Mouse (Mus musculus) sigmoid colon, adult 10 weeks (tissue): ENCODE results near the gene Use1. TPM values are rescaled to one million over a fixed set of nuclear protein-coding genes. Genes with fewer than 3 reads are reported as not detected.

Experiments used
- polyA plus RNA-seq: library from polyadenylated mRNA; stranded (reverse); fragments of 350-450 nt; fragmentation: Illumina TruSeq; extraction: RNeasy Lipid Tissue Mini Kit (QIAGEN cat#74804); gene quantifications from one replicate; pipeline ENCODE4 v1.2.3, GENCODE M21; 2014; ENCODE audit warnings: low read depth, low replicate concordance

Gene Use1
- 3.3 TPM for polyA plus RNA-seq

DNA sequence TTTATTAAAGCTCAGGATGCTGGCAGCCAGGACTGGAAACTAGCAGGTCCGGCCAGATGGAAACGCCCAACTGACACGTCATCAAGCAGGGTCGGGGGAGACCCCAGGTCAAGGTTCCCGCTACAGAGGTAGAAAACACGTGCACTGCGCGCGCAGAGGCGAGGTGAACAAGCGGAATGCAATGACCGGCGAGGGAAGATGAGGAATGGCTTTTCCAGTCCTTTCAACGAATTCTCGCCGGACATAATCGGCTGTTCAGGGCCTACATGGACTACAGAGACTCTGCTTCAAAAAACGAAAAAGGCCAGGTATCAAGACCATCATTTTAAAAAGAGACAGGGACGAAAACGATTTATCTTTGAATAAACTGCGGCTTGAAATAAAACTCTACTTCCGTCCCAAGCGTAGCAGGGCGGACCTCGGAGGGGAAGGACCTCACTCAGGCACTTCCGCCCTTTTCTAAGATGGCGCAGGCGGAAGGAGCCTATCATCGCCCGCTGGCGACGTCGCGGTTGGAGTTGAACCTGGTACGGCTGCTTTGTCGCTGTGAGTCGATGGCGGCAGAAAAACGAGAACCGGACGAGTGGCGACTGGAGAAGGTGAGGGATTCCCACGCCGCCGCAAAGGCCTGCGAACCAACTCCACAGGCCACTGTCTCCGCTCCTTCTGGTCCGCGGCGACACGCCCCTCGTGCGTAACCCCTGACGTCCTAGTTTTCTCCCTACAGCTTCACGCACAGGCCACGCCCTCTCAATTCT, at the start of gene Use1:
Use1 (plus strand) TSS at position 78 of the 758 bp plus-strand sequence.

GRCm38 (mm10) chr8:71371236-71371848, 4.7 kb downstream of the Use1 start, which contains the start of gene Ocel1:
Gene Ocel1 (plus strand): TSS chr8:71371298.

DNA sequence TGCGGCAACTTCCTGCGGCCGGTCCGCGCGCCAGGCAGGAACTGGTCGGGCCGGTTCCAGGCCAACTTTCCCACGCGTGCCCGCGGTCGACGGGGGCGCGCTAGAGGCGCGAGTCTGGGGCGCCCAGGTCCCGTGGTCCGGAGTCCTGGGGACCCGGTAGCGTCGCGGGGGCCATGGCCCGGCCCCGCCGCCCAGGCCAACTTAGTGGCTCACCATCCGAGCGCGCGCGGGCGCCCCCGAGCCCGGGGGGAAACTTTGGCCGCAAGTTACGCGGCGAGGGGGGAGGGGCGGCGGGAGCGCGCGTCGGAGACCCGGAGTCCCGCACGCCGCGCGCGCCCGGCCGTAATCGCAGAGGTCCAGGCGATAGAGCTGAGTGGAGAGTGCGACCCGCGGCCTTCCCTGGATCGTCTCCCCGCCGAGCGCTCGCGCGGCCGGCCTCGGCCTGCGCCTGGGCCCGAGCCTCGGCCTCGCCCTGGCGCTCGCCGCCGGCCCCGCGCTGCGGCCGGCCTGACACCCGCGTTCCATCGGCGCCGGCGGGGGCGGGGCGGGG, 14.8 kb downstream of the Use1 start, which contains the start of gene Nr2f6:
Nr2f6 (minus strand) TSS at position 540 of the 550 bp plus-strand sequence.

GRCm38 (mm10) chr8:71395629-71396028, 29.0 kb downstream of the Use1 start, which contains the start of gene Ushbp1:
Gene Ushbp1 (minus strand): TSS chr8:71395802.

DNA sequence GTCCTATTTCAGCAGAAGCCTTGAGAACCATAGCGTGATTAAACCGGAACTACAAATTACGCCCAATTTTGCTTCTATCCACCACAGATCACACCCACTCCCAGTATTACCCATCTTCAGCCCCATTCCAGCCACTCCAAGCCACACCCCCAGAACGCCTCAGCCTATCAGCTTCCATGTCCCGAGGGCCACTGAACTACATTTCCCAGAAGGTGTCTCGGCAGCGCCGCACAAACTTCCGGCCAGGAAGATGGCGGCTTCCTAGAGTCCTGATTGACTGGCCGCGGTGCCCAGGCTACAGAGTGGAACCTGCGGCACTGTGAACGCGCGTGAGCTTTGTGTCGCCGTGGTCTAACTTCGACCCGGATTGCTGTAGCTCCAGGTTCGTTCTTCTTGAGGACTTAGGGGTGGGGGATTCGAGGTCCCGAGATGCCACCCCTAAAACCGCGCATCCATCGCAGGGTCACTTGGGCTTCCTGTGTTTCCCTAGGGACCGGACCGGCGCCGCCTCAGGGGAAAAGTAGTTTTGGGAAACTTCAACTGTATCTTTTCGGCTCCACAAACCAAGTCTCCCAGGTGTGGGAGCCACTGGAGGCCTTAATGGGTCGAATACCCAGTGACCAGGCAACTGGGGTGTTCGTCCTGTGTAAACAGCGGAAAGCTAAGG, 30.1 kb downstream of the Use1 start, which contains the start of gene Babam1:
Babam1 (plus strand) TSS at position 223 of the 667 bp plus-strand sequence.

GRCm38 (mm10) chr8:71405401-71406098, 38.9 kb downstream of the Use1 start, which contains the start of gene Ankle1:
Gene Ankle1 (plus strand): TSS chr8:71406010.

Other genes with a start within 250 kb of the Use1 start
- 3.0 TPM for gene Myo9b, start 94.1 kb upstream of the Use1 start, polyA plus RNA-seq
- gene Haus8, start 93.9 kb upstream of the Use1 start, polyA plus RNA-seq = 5.1 TPM
- gene Ocel1, start 4.5 kb downstream of the Use1 start, polyA plus RNA-seq = 4.4 TPM
- gene Nr2f6, start 15.1 kb downstream of the Use1 start, polyA plus RNA-seq = 3.3 TPM
- gene Ushbp1, start 29.0 kb downstream of the Use1 start, polyA plus RNA-seq = 1.1 TPM
- gene Babam1, start 30.0 kb downstream of the Use1 start, polyA plus RNA-seq = 9.8 TPM
- gene Ankle1, start 39.2 kb downstream of the Use1 start, polyA plus RNA-seq = 1.8 TPM
- 0.32 TPM for gene Abhd8, start 96.8 kb downstream of the Use1 start, polyA plus RNA-seq
- gene Mrpl34, start 98.1 kb downstream of the Use1 start, polyA plus RNA-seq = 8.3 TPM
- 2.8 TPM for gene Dda1, start 102.4 kb downstream of the Use1 start, polyA plus RNA-seq
- 2.6 TPM for gene Ano8, start 119.1 kb downstream of the Use1 start, polyA plus RNA-seq
- gene Gtpbp3, start 121.3 kb downstream of the Use1 start, polyA plus RNA-seq = 2.2 TPM
- 2.2 TPM for gene Plvap, start 144.9 kb downstream of the Use1 start, polyA plus RNA-seq
- not detected for gene Ccdc194, start 158.9 kb downstream of the Use1 start, polyA plus RNA-seq
- 1.5 TPM for gene Bst2, start 170.6 kb downstream of the Use1 start, polyA plus RNA-seq
- gene Mvb12a, start 176.1 kb downstream of the Use1 start, polyA plus RNA-seq = 3.3 TPM
- not detected for gene Tmem221, start 192.0 kb downstream of the Use1 start, polyA plus RNA-seq
- not detected for gene Nxnl1, start 199.8 kb downstream of the Use1 start, polyA plus RNA-seq
- 2.5 TPM for gene Slc27a1, start 202.0 kb downstream of the Use1 start, polyA plus RNA-seq
- gene Pgls, start 225.3 kb downstream of the Use1 start, polyA plus RNA-seq = 0.76 TPM
- 1.0 TPM for gene Fam129c, start 230.8 kb downstream of the Use1 start, polyA plus RNA-seq
- gene Colgalt1, start 244.2 kb downstream of the Use1 start, polyA plus RNA-seq = 44.9 TPM